Mouse (Mus musculus): ENCODE data around the gene Has3. TPM values are rescaled to one million over a fixed set of nuclear protein-coding genes. Genes with fewer than 3 reads are reported as not detected.

Gene Has3
- polyA plus RNA-seq, 1 experiment from 2014 or later, result 0.02 TPM

Other genes with a start within 250 kb of the Has3 start
- gene Tango6, start 187.2 kb upstream of the Has3 start, polyA plus RNA-seq (2015; fragmentation: Nextera tagmentation; extraction: Ambion mirVana), result 3.8 and 4.5 TPM in 2 replicates
- 57.4 and 62.3 TPM in 2 replicates for gene Utp4, start 23.4 kb downstream of the Has3 start, polyA plus RNA-seq (2015; fragmentation: Nextera tagmentation; extraction: Ambion mirVana)
- gene Sntb2, start 65.5 kb downstream of the Has3 start, polyA plus RNA-seq (2015; fragmentation: Nextera tagmentation; extraction: Ambion mirVana), result 1.4 and 1.6 TPM in 2 replicates
- 26.8 and 29.5 TPM in 2 replicates for gene Vps4a, start 161.0 kb downstream of the Has3 start, polyA plus RNA-seq (2015; fragmentation: Nextera tagmentation; extraction: Ambion mirVana)
- gene Pdf, start 178.4 kb downstream of the Has3 start, polyA plus RNA-seq (2015; fragmentation: Nextera tagmentation; extraction: Ambion mirVana), result 26.1 and 26.4 TPM in 2 replicates
- 21.4 and 23.0 TPM in 2 replicates for gene Cog8, start 186.4 kb downstream of the Has3 start, polyA plus RNA-seq (2015; fragmentation: Nextera tagmentation; extraction: Ambion mirVana)
- 72.5 TPM in 2 replicates for gene Nip7, start 186.6 kb downstream of the Has3 start, polyA plus RNA-seq (2015; fragmentation: Nextera tagmentation; extraction: Ambion mirVana)
- gene Tmed6, start 195.4 kb downstream of the Has3 start, polyA plus RNA-seq (2015; fragmentation: Nextera tagmentation; extraction: Ambion mirVana), result 4.1 and 4.4 TPM in 2 replicates
- 8.1 and 9.3 TPM in 2 replicates for gene Terf2, start 226.3 kb downstream of the Has3 start, polyA plus RNA-seq (2015; fragmentation: Nextera tagmentation; extraction: Ambion mirVana)

All from liver, embryonic 13.5 days (tissue).